Mouse (Mus musculus) megakaryocyte progenitor cell, adult 5-6 weeks (primary cell): ENCODE data around the gene Macf1. TPM values are rescaled to one million over a fixed set of nuclear protein-coding genes. Genes with fewer than 3 reads are reported as not detected.

Source experiments
- ATAC-seq: replicated peaks from 2 replicates; pipeline ENCODE4 v1.8.0; 2016; ENCODE audit warnings: mild to moderate bottlenecking, moderate TSS enrichment, inconsistent platforms; ENCODE audit not compliant: poor library complexity
- total RNA-seq, 2 experiments: library from RNA; stranded (forward) in 1 of 2; stranded (reverse) in 1 of 2; fragments of 157-497, 149-512 nt in 1 of 2; fragments of 200-1000 nt in 1 of 2; gene quantifications; 2 replicates each; pipeline versions ENCODE4 v1.2.3 to v1.2.4; 2015 to 2017

Gene Macf1
- total RNA-seq (2015) (103 and 130 TPM in 2 replicates), total RNA-seq (2017) (123 and 159 TPM in 2 replicates)

DNA sequence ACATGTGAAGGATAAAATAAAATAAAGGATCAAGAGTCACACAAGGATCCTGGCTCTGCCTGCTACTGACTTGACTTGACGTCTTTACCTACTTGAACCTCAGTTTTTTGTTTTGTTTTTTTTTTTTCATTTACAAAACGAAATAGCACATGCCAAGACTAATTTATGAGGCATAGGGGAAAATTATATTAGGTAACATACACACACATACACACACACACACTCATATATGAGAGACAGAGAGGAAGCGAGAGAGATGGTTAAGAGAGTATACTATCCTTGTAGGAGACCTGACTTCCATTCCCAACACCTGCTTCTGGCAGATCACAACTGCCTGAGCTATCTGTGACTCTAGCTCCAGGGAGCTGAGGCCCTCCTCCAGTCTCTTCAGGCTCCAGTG, at the start of gene Macf1:
Macf1 (minus strand) TSS at position 101 of the 400 bp plus-strand sequence.
- ATAC-seq: no peak

DNA sequence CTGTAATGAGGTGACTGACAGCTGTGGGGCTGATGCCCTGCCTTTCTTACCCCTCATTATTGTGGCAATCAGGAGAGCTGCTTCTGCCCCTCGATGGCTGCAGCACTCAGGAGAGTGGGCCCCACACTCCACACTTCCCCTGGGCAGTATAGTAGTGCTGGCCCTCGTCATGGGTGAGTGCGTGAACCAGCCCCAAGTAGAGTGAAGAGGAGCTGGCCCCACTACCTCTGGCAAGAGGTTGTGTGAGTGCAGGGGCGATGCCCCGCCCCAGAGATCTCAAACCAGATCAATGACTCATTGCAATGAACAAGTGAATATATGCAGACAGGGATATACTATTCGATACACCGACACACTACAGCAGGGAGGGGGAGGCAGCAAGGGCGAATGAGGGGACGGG, 49.4 kb upstream of the Macf1 start:
- ATAC-seq: peak; percentile 17; the same call in 1 of the 2 replicates

DNA sequence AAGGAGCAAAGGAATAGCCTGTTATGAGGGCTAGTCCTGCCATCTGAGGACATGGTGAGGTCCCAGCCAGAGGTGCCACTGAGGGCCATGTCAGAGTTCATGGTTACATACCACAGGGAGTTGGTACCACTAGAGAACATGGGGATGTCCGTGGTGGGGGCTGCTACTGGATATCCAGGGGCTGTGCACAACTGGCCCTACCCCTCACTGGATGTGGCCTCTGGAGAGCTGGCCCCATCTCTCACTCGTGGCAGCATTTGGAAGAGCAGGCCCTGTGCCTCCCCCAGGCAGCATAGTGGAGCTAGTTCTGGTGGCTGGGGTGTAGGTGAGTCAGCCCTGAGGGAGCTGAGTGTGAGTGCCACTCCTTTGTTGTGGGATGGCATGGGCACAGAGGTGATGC, 48.8 kb upstream of the Macf1 start:
- ATAC-seq: no peak

DNA sequence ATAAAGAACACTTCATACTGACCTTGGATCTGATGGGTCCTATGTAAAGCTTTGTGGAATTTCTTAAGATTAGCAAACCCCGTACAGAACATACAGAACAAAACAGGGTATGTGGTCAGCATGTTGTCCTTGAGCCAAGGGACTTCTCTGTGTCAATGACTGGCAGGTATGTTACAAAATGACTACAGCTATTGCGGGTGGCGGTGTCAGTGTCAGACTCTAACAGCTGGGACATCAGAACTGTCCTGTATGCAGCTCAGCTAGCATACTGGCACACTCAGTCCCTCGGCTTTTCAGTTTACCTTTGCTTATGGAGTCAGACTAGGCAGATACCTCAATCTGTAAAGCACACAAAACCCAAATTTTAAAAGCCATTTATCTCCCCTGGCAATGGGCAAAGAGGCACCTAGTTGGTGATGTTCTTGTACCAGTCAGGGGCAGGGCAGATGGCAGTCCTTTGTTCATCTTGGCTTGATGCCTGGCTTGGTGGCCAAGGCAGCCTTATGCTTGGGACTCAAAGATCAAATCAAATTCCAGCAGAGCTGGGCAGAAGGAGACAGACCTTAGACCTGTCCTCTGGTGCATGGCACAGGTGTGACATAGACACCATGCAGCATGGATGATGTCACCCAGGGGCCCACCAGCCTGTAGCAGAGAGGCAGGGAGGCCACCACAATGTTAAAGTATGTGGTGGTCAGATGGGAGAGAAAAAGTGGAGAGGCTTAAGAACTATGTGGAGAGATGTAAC, 48.2 kb upstream of the Macf1 start:
- ATAC-seq: no peak

DNA sequence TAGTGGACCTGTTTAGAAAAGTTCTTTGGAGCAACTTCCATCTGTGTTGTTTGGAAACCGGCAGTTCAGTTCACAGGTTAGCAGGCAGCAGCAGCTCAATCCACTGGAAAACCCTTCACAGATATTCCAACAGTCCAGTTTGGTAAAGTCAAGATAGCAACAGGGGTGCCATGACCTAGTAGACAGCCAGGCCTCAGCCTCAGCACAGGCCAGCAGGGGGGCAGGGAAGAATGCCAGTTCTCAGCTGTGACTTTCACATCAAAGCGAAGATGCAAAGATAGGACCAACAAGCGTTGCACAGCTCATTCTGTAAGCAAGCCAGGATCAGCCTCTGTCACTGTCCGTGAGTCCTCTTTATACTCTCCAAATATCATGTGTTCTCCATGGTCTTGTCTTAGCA, 37.6 kb upstream of the Macf1 start:
- ATAC-seq: no peak

DNA sequence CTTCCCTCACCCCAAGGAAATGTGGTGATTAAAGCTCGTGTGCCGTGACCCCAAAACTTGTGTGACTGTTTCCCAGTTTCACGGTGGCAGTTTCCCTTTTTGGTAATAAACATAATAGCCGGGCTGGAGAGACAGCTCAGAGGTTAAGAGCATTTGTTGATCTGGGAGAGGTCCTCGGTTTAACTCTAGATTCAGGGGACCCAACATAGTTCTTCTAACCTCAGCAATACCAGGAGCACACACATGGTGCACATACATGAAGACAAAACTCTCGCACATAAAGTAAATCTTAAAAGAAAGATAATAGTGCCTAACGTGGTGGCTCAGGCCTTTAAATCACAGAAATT, 34.2 kb upstream of the Macf1 start:
- ATAC-seq: no peak

DNA sequence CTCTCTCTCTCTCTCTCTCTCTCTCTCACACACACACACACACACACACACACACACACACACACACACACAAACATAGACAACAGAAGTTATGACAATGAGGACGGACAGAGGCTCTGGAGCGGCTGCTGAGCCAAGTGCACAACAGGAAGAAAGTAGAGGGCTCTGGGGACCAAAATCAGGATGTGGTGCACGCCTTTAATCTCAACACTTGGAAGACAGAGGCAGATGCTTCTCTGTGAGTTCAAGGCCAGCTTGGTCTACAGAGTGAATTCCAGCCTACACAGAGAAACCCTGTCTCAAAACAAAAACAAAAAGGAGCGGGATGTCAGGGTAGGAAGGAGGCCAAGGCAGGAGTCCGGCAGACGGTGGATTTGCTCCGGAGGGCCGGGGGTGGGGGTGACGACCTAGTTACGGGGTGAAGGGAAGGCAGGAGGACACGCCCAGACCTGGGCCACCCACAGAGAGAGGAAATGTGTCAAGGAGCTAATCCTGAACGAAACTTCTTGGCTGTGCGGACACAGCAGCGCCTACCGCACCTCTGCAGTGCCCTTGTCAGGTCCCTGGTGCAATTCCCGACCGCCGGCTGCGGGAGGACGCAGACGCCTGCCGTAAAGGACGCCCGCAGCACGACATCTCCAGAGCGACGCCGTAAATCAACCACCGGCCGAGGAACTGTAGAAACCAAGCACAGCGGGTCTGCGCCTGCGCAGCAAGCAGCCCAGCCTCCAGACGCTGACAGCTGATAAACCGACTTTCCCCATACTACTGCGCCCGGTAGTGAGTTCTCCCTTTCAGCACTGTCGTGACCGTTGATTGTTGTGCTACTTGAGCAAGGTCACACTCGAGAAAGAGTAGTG, 33.6 kb upstream of the Macf1 start, which contains the start of gene Ndufs5:
Ndufs5 (minus strand) TSS at position 629 of the 860 bp plus-strand sequence.
- peak; percentile 96 for ATAC-seq

DNA sequence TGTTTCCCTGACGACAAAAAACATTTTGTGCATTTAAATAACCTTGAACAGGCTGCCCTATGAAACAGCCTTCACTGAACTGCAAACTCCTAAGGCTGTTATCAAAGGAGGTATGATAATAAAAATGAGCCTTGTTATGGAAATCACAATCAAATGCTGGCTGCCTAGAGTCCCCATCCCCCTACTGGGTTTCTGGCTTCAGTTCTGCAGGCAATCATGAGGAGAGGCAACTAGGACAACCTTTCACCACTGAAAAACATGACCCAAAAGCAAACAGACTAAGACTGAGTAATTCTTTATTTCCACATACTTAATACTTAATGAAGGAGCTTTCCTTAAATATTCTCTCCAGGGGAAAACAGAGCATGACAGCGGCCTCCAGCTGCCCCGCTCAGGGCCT, 28.3 kb upstream of the Macf1 start:
- no peak for ATAC-seq

DNA sequence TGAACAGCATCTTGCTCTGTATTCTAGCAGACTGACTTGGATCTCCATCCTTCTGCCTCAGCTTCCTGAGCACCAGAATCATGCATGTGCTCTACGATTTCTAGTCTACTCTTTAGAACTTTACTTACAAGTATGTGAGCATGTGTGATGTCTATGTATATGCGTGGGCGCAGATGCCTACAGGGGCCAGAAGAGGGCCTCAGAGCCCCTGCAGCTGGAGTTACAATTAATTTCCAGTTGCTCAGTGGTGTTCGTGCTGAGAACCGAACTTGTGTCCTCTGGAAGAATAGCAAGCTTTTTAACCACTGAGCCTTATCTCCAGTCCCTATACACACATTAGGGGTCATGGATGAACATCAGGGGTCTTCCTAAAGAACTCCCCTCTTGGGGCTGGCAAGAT, 23.2 kb upstream of the Macf1 start:
- ATAC-seq: 0 out of 2 replicates have a peak, but pooled peaks have one; percentile 54

DNA sequence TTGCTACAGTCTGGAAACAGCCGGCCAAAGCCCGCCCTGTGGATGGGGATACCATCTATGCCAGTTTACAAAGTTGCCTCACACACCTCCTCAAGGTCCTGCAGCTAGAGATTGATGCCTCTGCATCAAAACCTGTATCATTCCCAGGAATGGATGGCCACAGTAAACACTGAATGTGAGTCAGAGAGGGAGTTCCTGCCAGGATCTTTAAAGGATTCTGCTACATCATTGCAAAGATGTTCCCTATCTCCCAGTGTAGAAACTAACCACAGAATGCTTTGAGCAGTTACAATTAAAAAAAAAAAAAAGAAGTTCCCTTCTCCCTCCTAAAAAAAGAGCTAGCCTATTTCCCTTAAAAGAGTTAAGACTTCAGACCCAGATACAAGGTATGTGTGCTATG, 21.2 kb upstream of the Macf1 start:
- no peak for ATAC-seq

DNA sequence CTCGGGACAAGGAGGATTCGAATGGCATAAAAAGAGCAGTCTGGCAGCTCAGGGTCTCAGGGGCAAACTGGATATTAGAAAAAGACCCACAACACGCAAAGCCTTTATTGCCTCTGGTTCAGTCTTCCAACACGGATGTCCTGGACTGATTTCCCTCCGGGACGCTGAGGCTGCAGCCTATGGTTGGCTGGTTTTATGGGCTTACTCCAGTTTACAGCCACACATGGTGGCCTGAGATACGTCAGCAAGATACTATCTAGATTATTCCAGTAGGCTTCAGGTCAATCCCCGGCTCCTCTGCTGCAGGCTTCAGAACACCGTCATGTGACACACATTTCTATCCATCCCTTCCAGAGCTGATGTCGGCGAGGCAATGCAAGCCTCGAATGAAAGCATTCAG, 9.2 kb upstream of the Macf1 start:
- no peak for ATAC-seq

DNA sequence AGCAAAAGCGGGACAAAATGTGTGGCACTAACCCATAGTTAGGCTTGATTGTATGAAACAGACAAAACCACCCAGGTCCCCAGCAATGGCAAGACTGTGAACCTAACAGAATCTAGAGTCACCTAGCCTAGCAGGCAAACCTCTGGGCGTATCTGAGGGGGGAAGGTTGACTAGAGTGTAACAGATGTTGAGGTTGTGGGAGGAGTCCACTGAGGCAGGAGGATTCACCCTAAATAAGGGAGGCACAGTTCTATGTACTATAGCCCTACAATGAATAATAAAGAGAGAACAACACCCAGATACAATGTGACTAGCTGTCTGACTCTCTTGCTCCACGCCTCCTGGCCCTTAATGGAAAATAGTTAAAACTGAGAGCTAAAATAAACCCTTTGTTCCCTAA, 7.9 kb upstream of the Macf1 start:
- ATAC-seq: no peak

DNA sequence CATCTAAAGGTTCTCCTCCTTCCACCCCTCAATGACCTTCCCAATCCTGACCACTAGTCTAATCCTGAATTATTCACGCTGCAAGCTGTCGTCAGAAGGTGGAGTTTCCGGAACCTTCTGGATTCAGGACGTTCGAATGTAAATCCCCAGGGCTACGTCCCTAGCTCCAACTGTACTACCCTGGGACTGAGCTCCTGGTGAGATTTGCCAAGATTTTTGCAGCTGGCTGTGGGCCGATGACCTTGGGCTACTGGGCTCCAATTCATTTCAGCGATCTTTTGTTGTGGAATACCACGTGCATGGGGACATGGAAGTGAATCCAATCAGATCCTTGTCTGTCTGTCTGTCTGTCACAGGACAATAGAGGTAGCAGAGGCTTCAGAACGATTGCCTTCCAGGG, 6.2 kb upstream of the Macf1 start:
- ATAC-seq: no peak

DNA sequence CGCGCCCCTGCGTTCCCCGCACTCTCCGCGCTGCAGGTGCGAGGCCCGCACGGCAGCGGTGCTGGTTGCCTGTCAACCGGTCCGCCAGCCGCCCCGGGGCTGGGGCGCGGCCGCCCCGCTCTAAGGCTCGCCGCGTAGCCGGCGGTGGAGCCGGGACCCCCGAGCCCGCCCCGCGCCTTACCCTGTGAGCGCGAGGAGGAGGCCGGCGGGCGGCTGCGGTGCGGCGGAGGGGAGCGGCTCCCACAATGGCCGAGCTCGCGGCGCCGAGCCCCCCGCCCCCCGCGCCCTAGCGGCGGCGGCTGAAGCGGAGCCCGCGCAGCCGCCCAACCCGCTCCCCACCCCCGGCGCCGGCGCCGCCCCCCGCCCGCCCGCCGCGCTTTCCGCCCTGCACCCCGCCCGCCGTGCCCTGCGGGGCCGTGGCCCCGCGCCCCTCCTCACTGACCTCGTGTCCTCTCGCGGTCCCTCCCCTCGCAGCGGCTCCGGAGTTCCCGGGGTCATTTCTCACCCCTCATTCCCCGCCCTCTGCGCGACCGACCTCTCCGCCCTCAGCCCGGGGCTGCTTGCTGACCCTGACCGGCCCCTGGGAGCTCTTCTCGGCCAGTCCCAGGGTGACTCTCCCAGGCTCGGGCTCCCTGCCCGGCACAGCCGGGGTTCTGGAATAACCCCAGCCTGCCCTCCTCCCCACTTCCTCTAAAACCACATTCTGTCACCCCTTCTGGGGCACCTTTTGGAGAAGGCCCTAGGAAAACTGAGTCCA, 3.0 kb upstream of the Macf1 start:
- ATAC-seq: peak; percentile 43

DNA sequence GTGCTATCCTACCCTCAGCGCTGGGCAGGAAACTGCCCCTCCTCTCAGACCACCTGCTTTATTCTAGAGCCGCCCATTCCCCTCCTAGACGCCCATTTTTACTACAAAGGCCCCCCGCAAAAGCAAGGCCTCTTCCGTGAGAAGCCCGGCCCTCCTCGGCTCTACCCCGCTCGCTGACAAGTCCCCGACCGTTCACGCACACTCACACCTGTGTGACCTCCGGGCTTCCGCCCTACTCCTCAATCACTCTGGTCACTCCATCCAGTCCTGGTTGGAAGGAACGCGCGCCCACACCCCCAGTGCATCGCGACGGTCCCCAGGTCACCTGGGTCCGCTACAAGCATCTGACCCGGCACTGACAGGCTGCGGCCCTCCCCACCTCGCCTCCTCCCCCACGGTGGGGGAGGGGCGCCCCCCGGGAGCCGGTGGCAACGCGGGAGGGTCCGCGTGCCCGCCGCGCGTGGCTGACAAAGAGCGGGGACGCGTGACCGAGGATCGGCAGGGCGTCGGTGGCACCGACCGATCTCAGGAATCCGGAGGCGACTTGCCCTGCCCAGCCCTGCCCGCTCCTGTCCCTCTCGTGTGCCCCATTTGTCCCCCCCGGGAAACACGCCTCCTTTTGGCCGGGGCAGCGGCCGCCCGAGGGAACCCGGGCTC, 2.3 kb upstream of the Macf1 start:
- no peak for ATAC-seq

DNA sequence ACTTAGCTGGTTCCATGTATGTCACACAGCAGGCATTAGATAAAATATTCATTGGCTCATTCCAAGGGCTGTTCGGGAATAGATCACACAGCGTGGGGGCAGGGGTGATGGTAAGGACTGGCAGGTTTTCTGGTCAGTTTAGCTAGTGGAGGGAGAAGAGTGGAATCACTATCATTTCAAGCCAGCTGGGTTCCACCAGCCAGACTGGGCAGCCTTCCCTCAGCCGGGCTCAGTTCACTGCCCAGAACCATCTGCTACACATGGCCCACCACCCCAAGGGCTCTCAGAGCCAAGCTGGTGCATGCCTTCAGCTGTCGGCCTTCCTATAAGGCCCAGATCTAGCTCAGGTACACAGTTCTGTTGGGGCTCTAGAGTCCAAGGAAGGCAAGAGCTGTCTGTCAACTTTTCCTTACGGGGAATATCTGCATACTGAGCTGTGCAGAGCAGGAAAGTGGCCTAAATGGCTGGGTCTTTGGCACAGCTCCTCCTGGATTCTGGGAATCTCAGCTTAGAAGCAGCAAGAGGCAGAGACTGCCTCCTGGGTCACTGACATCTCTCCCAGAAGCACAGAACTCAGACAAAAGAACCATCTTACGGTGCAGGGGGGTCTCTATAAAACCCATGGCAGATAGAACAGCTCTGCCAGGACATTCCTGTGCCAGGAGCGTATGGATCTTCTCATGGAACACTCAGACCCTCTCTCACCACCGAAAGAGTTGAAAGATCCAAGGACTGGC, 1.5 kb upstream of the Macf1 start:
- ATAC-seq: no peak

DNA sequence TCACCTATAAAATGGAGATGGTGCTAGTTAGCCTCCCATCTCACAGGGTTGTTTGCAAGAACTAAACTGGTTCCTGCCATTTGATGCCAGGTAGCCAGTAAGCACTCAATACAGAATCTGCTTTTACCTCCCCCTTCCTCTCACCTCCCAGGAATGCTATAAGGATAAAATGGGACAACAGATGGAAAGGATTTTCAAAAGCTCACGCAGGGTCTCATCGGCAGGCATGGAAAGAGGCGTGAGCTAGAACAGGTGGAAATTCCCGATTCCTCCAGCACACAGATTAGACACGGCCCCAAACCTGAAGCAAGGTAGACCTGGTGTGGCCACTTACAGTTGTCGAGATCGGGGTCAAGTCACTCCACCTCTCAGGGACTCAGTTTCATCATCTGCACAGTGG, 886 bp upstream of the Macf1 start:
- no peak for ATAC-seq

DNA sequence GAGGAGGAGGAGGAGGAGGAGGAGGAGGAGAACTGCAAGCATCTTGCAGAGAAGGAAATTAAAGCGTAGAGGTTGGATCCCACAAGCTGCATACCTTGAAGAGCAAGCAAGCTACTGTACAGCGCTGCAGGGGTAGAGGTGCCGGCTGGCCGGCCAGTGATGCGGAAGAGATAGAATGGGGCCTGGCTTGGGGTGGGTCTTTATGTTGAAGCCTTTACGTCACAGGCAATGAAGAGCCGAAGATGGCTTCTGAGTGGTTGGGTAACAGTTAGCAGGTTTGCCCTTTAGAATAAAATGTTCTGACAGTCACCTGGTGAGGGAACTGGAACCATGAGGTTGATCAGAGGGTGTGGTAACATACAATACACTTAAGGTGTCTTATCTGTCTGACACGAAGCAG, 1.9 kb downstream of the Macf1 start:
- ATAC-seq: no peak

DNA sequence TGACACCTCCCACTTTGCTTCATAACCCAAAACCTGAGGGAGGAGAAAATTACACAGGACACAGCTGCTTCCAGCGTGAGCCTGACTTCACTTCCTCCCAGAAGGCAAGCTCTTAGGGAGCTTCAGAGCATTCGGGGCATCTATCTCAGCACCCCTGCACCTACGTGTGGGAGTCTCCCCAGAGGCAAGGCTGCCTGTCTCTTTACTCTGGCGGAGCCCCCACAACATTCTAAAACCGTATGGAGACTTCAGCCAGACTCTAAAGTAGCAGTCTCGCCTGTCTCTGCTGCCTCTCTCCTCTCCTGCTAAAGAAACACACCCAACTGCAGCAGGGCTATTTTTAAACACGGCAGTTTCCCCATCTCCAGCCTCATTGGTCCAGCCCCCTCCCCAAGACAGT, 3.2 kb downstream of the Macf1 start:
- ATAC-seq: peak; percentile 53

DNA sequence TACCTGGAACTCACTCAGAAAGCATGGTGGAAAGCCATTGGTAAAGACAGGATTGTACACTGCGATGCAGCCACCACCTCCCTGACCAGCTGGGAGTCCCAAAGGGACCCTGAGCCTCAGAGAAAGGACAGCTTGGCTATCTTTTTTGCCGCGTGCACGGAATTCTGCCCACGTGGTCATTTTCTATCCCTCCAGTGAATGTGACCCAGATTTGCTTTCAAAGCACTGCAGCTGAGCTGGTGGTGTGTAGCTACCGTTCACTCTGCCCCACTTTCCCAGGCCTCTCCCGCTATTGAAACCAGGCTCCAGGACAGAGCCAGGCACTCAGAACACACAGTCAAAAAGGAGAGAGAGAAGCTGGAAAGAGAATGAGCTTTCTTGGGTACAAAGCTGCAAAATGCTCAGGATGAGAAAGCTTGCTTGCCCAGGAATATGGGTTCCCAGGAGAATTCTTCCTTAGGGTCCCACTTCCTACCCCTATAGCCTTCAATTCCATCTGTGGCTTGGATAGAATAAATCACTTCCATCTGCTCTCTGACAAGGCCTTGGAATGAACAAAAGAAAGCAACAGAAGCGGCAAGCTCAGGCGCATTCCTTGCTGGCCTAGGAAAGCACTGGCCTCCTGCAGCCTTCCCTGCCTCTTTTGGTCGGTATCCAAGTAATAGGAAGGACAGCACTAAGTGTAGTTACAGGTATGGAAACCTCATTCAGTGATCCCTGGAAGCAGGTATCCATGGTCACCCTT, 6.9 kb downstream of the Macf1 start:
- ATAC-seq: no peak
